Mouse (Mus musculus) embryonic fibroblast, embryonic 13.5 days (primary cell): Measurements from ENCODE around the gene Samd4b. TPM values are rescaled to one million over a fixed set of nuclear protein-coding genes. Genes with fewer than 3 reads are reported as not detected.

Experiments used
- H3K27ac ChIP-seq: 2 replicates; pipeline ENCODE4 v1.5.1; 2012; ENCODE audit warnings: low read length, control low read depth, inconsistent platforms; ENCODE audit not compliant: insufficient read depth
- H3K4me1 ChIP-seq: 2 replicates; pipeline ENCODE4 v1.6.1; 2011; ENCODE audit warnings: low read length; ENCODE audit not compliant: control insufficient read depth, insufficient read depth
- H3K4me3 ChIP-seq: 2 replicates; pipeline ENCODE4 v1.5.1; 2011; ENCODE audit warnings: mild to moderate bottlenecking, control low read depth, low read length; ENCODE audit not compliant: insufficient read depth
- CTCF ChIP-seq: IDR thresholded peaks from 2 replicates; pipeline ENCODE4 v1.5.1; 2011; ENCODE audit warnings: mild to moderate bottlenecking, control low read depth, low read length, moderate library complexity, borderline replicate concordance; ENCODE audit not compliant: insufficient read depth
- POLR2A ChIP-seq: IDR thresholded peaks from 2 replicates; pipeline ENCODE4 v1.6.1; 2011; ENCODE audit warnings: low read depth, mild to moderate bottlenecking, control low read depth, low read length, moderate library complexity
- polyA plus RNA-seq: library from polyadenylated mRNA; stranded (reverse); fragments of >200 nt; gene quantifications from 2 replicates; pipeline ENCODE4 v1.2.4, GENCODE M21; 2011; ENCODE audit warnings: low read depth; ENCODE audit not compliant: missing spikeins, insufficient read length

Samd4b gene
- polyA plus RNA-seq, 1 experiment: 69.3 TPM

GRCm38 (mm10) chr7:28568253-28568652 is 29.7 kb downstream of the Samd4b start:
- H3K4me3 ChIP-seq: no peak overlapping the region

GRCm38 (mm10) chr7:28567539-28567938 is 30.4 kb downstream of the Samd4b start:
- TF ChIP-seq CTCF (no peak), POLR2A (no peak)
- no peak overlapping the region for H3K27ac ChIP-seq
- H3K4me1 ChIP-seq: no peaks in the 10 kb centered on the region
- no peak overlapping the region for H3K4me3 ChIP-seq

More at GRCm38 (mm10) chr7:28568253-28568652, 29.7 kb downstream of the Samd4b start:
- H3K4me1 ChIP-seq: no peaks in the 10 kb centered on the region
- H3K27ac ChIP-seq: no peak overlapping the region
- no peak for TF ChIP-seq POLR2A
- TF ChIP-seq CTCF: no peak

GRCm38 (mm10) chr7:28565407-28565806 is 32.5 kb downstream of the Samd4b start:
- H3K27ac ChIP-seq: no peak overlapping the region
- no peak overlapping the region for H3K4me3 ChIP-seq
- TF ChIP-seq CTCF (no peak), POLR2A (no peak)
- no peaks in the 10 kb centered on the region for H3K4me1 ChIP-seq

- H3K4me1 ChIP-seq: no peaks in the 10 kb centered on the region
- TF ChIP-seq POLR2A (no peak), CTCF (no peak)
- H3K27ac ChIP-seq: no peak overlapping the region
- H3K4me3 ChIP-seq: no peak overlapping the region
Observed at GRCm38 (mm10) chr7:28562951-28563350, 35.0 kb downstream of the Samd4b start.

GRCm38 (mm10) chr7:28562371-28562770 is 35.6 kb downstream of the Samd4b start:
- TF ChIP-seq POLR2A: no peak
- no peak for TF ChIP-seq CTCF
- Histone ChIP-seq H3K4me1 (no peaks in the 10 kb centered on the region), H3K4me3 (no peak overlapping the region), H3K27ac (no peak overlapping the region)

GRCm38 (mm10) chr7:28561967-28562366 is 36.0 kb downstream of the Samd4b start:
- Histone ChIP-seq H3K27ac (no peak overlapping the region), H3K4me1 (no peaks in the 10 kb centered on the region), H3K4me3 (no peak overlapping the region)
- TF ChIP-seq CTCF: no peak
- no peak for TF ChIP-seq POLR2A

GRCm38 (mm10) chr7:28560856-28561255 is 37.1 kb downstream of the Samd4b start:
- H3K27ac ChIP-seq: no peak overlapping the region
- no peak overlapping the region for H3K4me3 ChIP-seq
- no peaks in the 10 kb centered on the region for H3K4me1 ChIP-seq
- TF ChIP-seq POLR2A: no peak
- no peak for TF ChIP-seq CTCF

GRCm38 (mm10) chr7:28558486-28558885 is 39.5 kb downstream of the Samd4b start:
- TF ChIP-seq POLR2A: no peak
- no peak for TF ChIP-seq CTCF
- no peak overlapping the region for H3K27ac ChIP-seq
- no peaks in the 10 kb centered on the region for H3K4me1 ChIP-seq
- no peak overlapping the region for H3K4me3 ChIP-seq

- Histone ChIP-seq H3K4me3 (no peak overlapping the region), H3K4me1 (no peaks in the 10 kb centered on the region), H3K27ac (no peak overlapping the region)
- no peak for TF ChIP-seq CTCF
- TF ChIP-seq POLR2A: no peak
Observed at GRCm38 (mm10) chr7:28557708-28558107, 40.2 kb downstream of the Samd4b start.

- Histone ChIP-seq H3K4me1 (no peaks in the 10 kb centered on the region), H3K4me3 (no peak overlapping the region), H3K27ac (no peak overlapping the region)
- no peak for TF ChIP-seq POLR2A
- no peak for TF ChIP-seq CTCF
Observed at GRCm38 (mm10) chr7:28557069-28557468, 40.9 kb downstream of the Samd4b start.
